Mouse (Mus musculus) cortical plate, adult 2 months (tissue): ENCODE measurements around the gene Bcr.

ENCODE experiments used
- CTCF ChIP-seq: fragments of 200-500 bp; IDR thresholded peaks from 2 replicates; pipeline ENCODE4 v1.5.1; 2011; ENCODE audit warnings: mild to moderate bottlenecking, control low read depth, low read length; ENCODE audit not compliant: insufficient read depth; ENCODE audit errors: extremely low read depth
- POLR2A ChIP-seq: fragments of 200-500 bp; IDR thresholded peaks from 2 replicates; pipeline ENCODE4 v1.6.1; 2011; ENCODE audit warnings: mild to moderate bottlenecking, low read length, control low read depth; ENCODE audit not compliant: insufficient read depth; ENCODE audit errors: extremely low read depth

- no peak for TF ChIP-seq POLR2A
- no peak for TF ChIP-seq CTCF
These were observed 33.9 kb downstream of the Bcr start for GRCm38 (mm10) chr10:75094338-75094737.
